Mouse (Mus musculus) left cerebral cortex, adult 18-20 months (tissue): ENCODE results near the gene Ppm1h. TPM values are rescaled to one million over a fixed set of nuclear protein-coding genes. Genes with fewer than 3 reads are reported as not detected.
"Not testable (repeated sequence)": the region's sequence is repeated elsewhere in the genome, so short reads cannot be mapped to it uniquely, and the experiment has no call there.

Experiments
- DNase-seq, 2 experiments: peaks; one replicate each; pipeline ENCODE4 v3.0.0; 2021 to 2022; ENCODE audit warnings: low spot score in 2 of 2, mixed read lengths in 1 of 2
- total RNA-seq, 2 experiments: library from RNA; stranded (reverse); gene quantifications; 2 replicates each; pipeline ENCODE4 v1.2.3; 2021

The Ppm1h gene
- total RNA-seq, 2 experiments from 2014 or later = 87.4 to 88.5 TPM

GRCm38 (mm10) chr10:122963463-122964240 is 285.1 kb downstream of the Ppm1h start:
- DNase-seq = no peak

GRCm38 (mm10) chr10:122964241-122964636 is 285.7 kb downstream of the Ppm1h start:
- DNase-seq = no peak

GRCm38 (mm10) chr10:122965650-122966049 is 287.1 kb downstream of the Ppm1h start:
- DNase-seq = not testable (repeated sequence)

GRCm38 (mm10) chr10:122966421-122966820 is 287.9 kb downstream of the Ppm1h start:
- no peak for DNase-seq

- no peak for DNase-seq
Observed at GRCm38 (mm10) chr10:122970188-122970587, 291.6 kb downstream of the Ppm1h start.

GRCm38 (mm10) chr10:122973241-122973640 is 294.7 kb downstream of the Ppm1h start:
- DNase-seq = no peak

GRCm38 (mm10) chr10:122976038-122976437 is 297.5 kb downstream of the Ppm1h start:
- DNase-seq = no peak

GRCm38 (mm10) chr10:122979356-122979755 is 300.8 kb downstream of the Ppm1h start:
- DNase-seq = no peak

- no peak for DNase-seq
Observed at GRCm38 (mm10) chr10:122980123-122980522, 301.6 kb downstream of the Ppm1h start.

GRCm38 (mm10) chr10:122982909-122983578 is 304.5 kb downstream of the Ppm1h start:
- peak; percentile 51 to 57 for DNase-seq

GRCm38 (mm10) chr10:122983579-122984530 is 305.3 kb downstream of the Ppm1h start:
- no peak for DNase-seq

GRCm38 (mm10) chr10:122984531-122985251 is 306.1 kb downstream of the Ppm1h start:
- no peak for DNase-seq

GRCm38 (mm10) chr10:122985252-122985514 is 306.6 kb downstream of the Ppm1h start:
- DNase-seq = peak in 1 of 2 experiments; percentile 32

GRCm38 (mm10) chr10:122985515-122986319 is 307.2 kb downstream of the Ppm1h start:
- DNase-seq = peak; percentile 68 to 76

- DNase-seq = peak; percentile 67 to 78
Observed at GRCm38 (mm10) chr10:122986320-122987225, 308.0 kb downstream of the Ppm1h start.

GRCm38 (mm10) chr10:122987671-122988128 is 309.1 kb downstream of the Ppm1h start:
- peak; percentile 25 to 43 for DNase-seq

GRCm38 (mm10) chr10:122988372-122988771 is 309.8 kb downstream of the Ppm1h start:
- no peak for DNase-seq

GRCm38 (mm10) chr10:122989916-122990315 is 311.4 kb downstream of the Ppm1h start:
- no peak for DNase-seq

- DNase-seq = no peak
Observed at GRCm38 (mm10) chr10:122990606-122991005, 312.0 kb downstream of the Ppm1h start.
